Mouse (Mus musculus) urinary bladder, adult 2 months (tissue): ENCODE results near the gene Phlda1. TPM values are rescaled to one million over a fixed set of nuclear protein-coding genes. Genes with fewer than 3 reads are reported as not detected.
"Not testable (repeated sequence)": the region's sequence is repeated elsewhere in the genome, so short reads cannot be mapped to it uniquely, and the experiment has no call there.

ENCODE experiments used
- DNase-seq: peaks from one replicate; pipeline ENCODE4 v3.0.0; 2022; ENCODE audit warnings: low spot score
- polyA plus RNA-seq: library from polyadenylated mRNA; depleted of rRNA; stranded (reverse); fragments of >200 nt; gene quantifications from 2 replicates; pipeline ENCODE4 v1.2.3, GENCODE M21; 2012; rRNA removed

Phlda1 gene
- 64.4 and 71.6 TPM in 2 replicates for polyA plus RNA-seq

DNA sequence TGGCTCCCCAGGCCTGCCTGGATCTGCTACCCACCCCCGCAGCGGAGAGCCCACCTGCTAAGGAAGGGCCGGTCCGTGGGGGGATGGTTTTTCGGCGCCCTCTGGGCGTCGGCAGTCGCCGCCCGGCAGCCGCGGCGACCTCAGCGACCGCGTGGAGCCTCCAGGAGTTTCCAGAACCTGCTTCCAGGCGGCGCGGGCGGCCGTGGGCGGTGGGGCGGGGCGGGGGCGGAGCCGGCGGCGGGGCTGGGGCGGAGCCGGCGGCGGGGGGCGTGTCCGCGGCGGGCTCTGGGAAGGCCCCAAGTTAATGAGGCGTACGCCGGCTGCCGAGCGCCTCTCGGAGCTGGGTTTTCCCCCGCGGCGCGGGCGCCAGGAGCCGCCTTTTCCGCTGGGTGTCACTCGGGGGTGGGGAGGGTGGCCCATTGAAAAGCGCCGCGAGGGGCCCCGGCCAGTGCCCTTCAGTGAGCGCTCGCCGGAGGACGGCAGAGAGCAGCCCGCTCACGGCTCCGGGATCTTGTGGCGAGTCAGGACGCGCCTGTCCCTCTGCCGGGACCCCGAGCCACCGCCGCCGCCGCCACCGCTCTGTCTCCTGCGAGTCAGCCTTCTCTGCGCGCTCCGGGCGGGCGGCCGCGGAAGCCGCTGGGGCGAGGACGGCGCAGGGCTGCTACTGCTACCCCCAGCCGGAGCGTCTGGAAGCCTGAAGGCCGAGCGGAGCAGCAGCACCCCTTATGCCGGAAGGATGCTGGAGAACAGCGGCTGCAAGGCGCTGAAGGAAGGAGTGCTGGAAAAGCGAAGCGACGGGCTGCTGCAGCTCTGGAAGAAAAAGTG lies at the start of gene Phlda1:
Gene Phlda1 (plus strand): TSS at position 186 of the 825 bp plus-strand sequence.
- peak; percentile 99 for DNase-seq

- DNase-seq: no peak
Observed at GRCm38 (mm10) chr10:111458088-111458487, 48.0 kb upstream of the Phlda1 start.

- DNase-seq: no peak
Observed at GRCm38 (mm10) chr10:111459040-111459439, 47.0 kb upstream of the Phlda1 start.

- DNase-seq: no peak
Observed at GRCm38 (mm10) chr10:111459874-111460273, 46.2 kb upstream of the Phlda1 start.

GRCm38 (mm10) chr10:111460381-111460780 lies 45.7 kb upstream of the Phlda1 start:
- no peak for DNase-seq

- no peak for DNase-seq
Observed at GRCm38 (mm10) chr10:111464833-111465232, 41.3 kb upstream of the Phlda1 start.

GRCm38 (mm10) chr10:111465409-111465808 lies 40.7 kb upstream of the Phlda1 start:
- DNase-seq: no peak

DNA sequence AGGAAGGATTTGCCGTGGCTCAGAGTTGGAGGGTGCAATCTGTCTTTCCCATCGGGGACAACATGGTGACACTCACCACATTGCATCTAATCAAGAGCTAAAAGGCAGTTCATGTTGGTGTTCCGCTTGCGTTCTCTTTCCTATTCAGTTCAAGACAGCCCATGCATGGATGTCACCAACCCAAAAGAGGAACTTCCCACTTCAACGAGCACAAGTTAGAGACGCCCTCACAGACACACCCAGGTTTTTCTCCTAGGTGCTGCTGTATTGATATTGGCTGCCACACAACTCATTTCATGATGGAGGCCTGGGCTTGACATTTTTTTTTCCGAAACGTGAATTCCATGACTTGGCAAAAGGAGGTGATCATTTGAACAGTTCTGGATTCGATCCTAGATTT lies 34.9 kb upstream of the Phlda1 start:
- DNase-seq: no peak

GRCm38 (mm10) chr10:111472686-111473510 lies 33.2 kb upstream of the Phlda1 start, which contains the start of gene Nap1l1:
Nap1l1 (plus strand) TSS chr10:111473223.
- peak; percentile 82 for DNase-seq

- DNase-seq: no peak
Observed at GRCm38 (mm10) chr10:111473511-111474371, 32.3 kb upstream of the Phlda1 start.

DNA sequence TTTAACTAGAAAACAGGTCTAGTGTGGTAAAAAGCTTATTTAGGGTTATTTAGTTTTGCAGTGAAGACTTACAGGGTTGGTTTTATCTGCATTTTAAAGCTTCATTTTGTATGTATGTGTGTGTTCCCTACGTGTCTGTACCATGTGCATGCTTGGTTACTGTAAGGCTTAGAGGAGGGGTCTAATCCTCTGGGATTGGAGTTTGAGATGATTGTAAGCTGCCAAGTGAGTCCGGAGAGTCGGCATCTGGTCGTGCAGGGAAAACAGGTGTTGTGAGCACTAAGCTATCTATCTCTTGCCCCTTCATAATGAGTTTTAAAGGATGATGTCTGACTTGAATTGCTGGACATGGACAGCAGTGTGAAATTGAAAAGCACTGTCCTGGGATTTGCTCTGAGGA lies 29.8 kb upstream of the Phlda1 start:
- DNase-seq: no peak

DNA sequence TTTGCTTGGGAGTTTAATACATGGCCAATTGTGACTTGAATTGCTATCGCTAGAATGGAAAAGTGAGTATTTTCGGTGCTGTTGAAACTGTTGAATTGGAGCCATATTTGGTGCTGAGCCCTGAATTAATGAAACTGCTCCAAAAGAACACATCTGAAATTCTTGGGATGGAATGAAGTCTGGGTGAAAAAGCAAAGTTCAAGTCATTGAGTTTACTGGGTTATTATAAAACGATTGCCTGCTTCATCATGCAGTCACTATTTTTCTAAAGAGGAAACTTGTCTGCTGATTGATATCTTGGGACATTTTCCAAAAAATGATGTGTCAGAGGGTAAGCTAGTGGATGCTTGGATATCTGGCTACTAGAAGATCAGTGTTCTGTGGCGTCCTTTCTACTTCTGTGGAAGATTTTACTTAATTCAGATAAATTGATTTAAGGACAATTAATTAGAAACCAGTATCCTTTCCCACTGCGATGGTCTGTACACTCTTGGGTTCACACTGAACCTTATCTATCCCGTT lies 29.0 kb upstream of the Phlda1 start:
- DNase-seq: no peak

DNA sequence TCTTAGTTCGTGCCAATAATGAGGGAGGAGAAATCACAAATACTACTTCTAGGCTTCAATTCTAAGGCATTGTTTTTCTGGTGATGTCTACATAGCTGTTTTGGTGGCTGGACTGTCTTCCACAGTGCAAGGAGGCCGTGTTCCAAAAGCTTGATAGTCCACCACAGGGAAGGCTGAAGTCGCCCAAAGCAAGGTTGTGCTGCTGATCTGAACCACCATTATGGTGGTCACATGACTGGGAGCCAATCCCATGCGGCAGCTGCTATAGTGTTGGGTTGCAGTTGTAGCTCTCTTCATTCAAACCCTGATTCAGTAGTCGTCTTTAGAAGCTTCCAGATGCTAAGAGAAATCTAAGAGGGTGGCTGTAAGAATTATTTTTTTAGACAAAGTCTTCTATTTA lies 26.5 kb upstream of the Phlda1 start:
- DNase-seq: no peak

DNA sequence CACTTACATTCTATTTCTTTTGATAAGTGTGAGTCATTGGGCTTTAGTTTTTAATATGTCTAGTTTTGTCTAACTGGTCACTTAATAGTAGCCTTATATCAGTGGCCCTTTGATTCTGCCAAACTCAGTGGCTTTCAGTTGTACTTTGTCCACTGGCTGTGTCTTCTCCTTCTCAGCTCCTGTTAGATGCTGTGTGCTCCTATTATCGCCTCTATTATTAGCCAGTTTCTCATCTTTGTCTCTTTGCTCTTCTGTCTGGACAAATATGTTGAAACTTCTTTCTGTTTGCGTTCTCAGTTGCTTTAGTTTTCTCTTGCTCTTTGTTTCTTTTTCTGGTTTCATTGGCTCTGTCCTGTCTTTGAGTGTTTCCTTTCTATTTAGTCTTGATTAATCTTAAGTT lies 23.4 kb upstream of the Phlda1 start:
- DNase-seq: no peak

GRCm38 (mm10) chr10:111484079-111484478 lies 22.0 kb upstream of the Phlda1 start:
- DNase-seq: no peak

GRCm38 (mm10) chr10:111488793-111489192 lies 17.3 kb upstream of the Phlda1 start:
- no peak for DNase-seq

DNA sequence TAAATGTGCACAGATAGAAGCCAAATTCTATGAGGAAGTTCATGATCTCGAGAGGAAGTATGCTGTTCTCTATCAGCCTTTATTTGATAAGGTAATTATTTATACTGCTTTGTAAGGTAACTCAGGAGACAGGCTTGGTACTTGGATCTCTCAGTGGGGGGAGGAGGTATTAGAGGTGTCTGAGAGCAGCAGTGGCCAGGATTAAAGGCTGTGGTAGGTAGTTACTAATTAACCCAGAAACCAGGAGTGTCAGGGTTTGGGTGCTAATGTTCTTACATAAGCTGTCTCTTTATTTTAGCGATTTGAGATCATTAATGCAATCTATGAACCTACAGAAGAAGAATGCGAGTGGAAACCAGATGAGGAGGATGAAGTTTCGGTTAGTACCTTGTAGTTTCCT lies 16.0 kb upstream of the Phlda1 start:
- DNase-seq: not testable (repeated sequence)

GRCm38 (mm10) chr10:111495888-111496287 lies 10.2 kb upstream of the Phlda1 start:
- no peak for DNase-seq

GRCm38 (mm10) chr10:111499892-111500291 lies 6.2 kb upstream of the Phlda1 start:
- no peak for DNase-seq

DNA sequence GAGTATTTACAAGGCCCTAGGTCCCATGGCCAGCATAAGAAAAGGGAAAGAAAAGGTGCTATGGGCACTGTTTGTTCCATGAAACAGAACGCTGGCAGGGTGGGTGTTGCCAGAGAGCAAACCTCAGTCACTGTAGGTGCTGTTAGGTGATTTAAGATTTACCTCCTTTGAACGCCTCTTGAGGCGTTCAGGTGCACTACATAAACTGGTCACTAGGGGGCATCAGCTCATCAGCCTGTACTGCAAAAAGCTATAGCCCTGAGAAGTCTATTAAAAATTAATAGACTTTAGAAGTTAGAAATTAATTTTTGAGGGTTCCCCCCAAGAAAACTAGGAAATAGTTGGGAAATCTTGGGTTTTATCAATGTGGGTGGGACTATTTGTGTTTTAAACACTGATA lies 3.0 kb upstream of the Phlda1 start:
- peak; percentile 51 for DNase-seq

DNA sequence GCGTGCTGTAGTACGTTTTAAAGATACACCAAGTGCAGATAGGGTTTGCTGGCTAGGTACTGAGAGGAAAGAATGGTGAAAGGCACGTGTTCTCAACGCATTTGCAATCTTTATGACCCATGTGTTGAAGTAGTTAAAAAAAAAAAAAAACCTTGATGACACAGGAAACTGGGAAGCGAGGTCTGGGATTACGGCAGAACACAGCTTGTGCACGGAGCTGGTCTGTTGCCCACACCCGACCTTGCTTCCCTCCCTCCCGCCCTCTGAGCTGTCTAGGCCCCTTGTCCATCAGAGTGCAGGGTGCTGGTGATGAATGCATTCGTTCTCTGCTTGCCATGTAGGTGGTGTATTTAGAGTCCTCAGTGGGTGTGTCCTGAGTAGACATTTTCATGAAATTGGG lies 2.4 kb upstream of the Phlda1 start:
- no peak for DNase-seq

DNA sequence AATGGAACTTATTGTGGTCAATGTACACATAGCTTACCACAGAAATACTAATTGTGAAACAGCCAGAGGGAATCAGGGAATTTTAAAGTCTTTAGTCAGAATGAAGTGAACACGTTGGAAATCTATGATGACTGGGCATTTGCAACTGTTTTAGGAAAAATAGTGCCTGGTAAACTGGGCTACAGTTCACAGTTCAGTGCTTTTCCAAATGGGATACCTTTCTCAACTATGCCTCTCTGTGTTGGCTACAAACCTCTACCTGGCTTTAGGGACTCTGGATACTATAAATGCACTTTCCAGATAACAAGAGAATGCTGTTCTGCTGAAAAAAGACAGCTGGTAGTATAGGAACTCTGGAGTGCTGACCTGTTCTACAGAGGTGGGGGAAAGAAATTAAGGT lies 1.5 kb upstream of the Phlda1 start:
- no peak for DNase-seq
